Mouse (Mus musculus) c-Kit-positive CD71-negative TER-119-negative erythroid progenitor cells, embryonic 14.5 days (primary cell): ENCODE data around the gene Sos1.
"Not testable (repeated sequence)": the region's sequence is repeated elsewhere in the genome, so short reads cannot be mapped to it uniquely, and the experiment has no call there.

Source experiments
- DNase-seq: peaks from one replicate; pipeline ENCODE4 v3.0.0-alpha.2; 2013; ENCODE audit warnings: low read depth

Gene Sos1

GRCm38 (mm10) chr17:80420998-80421397, 59.3 kb downstream of the Sos1 start:
- no peak for DNase-seq

DNA sequence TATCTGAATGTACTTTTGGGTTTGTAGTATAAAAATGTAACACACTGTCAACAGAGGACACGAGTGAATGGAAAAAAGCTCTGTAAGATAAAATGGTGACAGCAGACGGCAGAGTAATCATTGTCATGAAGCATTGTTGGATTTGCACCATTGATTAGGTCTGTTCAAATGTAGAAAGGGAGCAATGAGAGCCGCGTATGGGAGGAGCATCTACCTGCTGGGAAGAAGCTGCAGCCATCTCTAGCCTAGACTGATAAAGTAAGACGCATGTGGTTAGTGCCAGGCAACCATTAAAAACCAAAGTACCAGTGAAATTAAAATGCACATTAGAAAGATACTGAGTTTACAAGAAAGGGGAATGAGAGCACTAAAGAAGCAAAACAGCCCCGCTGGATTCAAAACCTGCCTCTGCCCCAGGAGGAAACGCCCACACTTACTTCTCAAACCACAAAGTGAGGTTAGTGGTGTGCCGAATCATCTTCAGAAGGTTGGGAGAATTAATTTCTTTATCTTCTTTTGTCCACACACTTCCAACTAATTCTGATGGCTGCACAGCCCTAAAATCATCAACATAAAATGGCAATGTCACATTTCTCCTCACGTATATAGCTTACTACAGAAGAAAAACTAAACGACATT, 61.6 kb downstream of the Sos1 start:
- DNase-seq, result no peak

DNA sequence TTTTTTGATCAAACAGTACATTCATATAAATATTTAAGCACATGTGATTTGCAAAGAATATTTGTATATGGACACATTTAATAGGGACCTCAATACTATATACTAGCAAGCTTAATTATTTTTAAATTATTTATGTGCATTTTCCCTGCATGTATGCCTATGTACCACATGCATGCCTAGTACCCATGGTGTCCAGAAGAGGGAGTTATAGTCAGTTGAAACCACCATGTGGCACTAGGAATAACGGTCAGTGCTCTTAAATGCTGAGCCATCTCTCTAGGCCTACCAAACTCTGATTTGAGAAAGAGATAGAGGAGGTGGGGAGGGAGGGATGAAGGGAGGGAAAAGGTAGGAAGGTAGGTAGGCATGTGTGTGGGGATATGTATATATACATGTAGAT, 69.1 kb downstream of the Sos1 start:
- DNase-seq, result no peak

DNA sequence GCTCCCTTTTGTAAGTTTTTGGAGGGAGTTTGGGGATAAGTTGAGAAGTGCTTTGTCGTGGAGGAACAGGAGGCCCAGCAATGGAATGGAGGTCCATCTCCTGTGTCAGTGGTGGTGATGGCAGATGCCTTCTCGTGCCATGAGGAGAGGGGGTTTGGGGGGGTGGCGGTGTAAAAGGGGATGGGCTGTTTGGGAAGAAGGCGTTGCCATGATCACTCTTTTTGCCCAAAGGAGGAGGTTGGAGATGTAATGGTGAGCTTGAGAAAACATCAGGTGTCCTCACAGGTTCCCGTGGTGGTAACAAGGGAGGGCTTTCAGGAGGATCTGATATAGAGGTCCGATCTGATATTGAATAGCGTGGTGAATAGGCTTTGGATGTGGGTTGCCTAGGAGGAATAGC, 82.0 kb downstream of the Sos1 start:
- DNase-seq, result no peak

- DNase-seq, result peak; percentile 51
Observed at GRCm38 (mm10) chr17:80391423-80392403, 88.5 kb downstream of the Sos1 start.

GRCm38 (mm10) chr17:80390024-80390423, 90.2 kb downstream of the Sos1 start:
- DNase-seq, result no peak

GRCm38 (mm10) chr17:80385671-80386070, 94.6 kb downstream of the Sos1 start:
- DNase-seq, result no peak

- not testable (repeated sequence) for DNase-seq
Observed at GRCm38 (mm10) chr17:80378386-80378785, 101.9 kb downstream of the Sos1 start.

GRCm38 (mm10) chr17:80373726-80374096, 106.5 kb downstream of the Sos1 start:
- DNase-seq, result no peak

DNA sequence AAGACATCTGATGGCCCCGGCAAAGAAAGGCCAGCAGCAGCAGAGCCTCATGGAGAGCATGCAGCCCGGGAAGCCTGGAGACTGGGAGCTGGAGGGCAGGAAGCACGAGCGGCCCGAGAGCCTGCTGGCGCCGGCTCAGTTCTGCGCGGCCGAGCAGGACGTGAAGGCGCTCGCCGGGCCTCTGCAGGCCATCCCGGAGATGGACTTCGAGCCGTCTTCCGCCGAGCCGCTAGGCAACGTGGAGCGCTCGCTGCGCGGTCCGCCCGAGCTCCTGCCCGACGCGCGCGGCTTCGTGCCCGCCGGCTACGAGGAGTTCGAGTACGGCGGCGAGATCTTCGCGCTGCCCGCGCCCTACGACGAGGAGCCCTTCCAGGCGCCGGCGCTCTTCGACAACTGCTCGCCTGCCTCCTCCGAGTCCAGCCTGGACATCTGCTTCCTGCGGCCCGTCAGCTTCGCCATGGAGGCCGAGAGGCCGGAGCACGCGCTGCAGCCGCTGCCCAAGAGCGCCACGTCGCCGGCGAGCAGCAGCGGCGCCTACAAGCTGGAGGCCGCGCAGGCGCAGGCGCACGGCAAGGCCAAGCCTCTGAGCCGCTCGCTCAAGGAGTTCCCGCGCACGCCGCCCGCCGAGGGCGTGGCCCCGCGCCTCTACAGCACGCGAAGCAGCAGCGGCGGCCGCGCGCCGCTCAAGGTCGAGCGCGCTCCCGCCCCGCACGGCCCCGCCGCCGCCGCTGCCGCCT, 107.1 kb downstream of the Sos1 start, which contains the start of gene Gm10190:
TSS of gene Gm10190 (minus strand) at position 553 of the 737 bp plus-strand sequence.
- peak; percentile 49 for DNase-seq

- no peak for DNase-seq
Observed at GRCm38 (mm10) chr17:80368606-80369005, 111.6 kb downstream of the Sos1 start.

- DNase-seq, result no peak
Observed at GRCm38 (mm10) chr17:80367276-80367675, 113.0 kb downstream of the Sos1 start.

GRCm38 (mm10) chr17:80360245-80360644, 120.0 kb downstream of the Sos1 start:
- no peak for DNase-seq

- no peak for DNase-seq
Observed at GRCm38 (mm10) chr17:80347234-80347633, 133.0 kb downstream of the Sos1 start.

GRCm38 (mm10) chr17:80346591-80347125, 133.6 kb downstream of the Sos1 start:
- DNase-seq, result no peak

DNA sequence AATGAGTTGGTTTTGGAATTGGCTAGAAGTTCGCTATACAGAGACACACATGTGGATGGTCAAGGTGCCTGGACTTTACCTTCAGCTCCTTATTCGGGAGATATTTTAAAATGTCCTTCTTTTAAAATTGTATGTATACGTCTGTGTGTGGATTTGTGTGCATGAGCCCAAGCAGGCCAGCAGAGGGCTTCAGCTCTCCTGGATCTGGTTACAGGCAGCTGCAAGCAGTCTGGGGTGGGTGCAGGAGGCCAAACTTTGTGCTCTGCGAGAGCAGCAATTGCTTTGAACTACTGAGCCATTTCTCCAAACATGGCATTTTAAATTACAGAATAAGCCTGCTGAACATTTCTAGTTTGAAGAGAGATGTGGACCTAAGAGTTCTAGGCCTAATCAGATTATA, 135.0 kb downstream of the Sos1 start:
- DNase-seq, result no peak
